Mouse (Mus musculus) liver, adult (tissue): ENCODE data around the gene Egln3.
A peak's percentile ranks its signal among the peaks of the same experiment; 100 is the strongest.

ENCODE experiments used
- GATA4 ChIP-seq: IDR thresholded peaks from 2 replicates; pipeline ENCODE4 v1.6.1; 2014; ENCODE audit warnings: mild to moderate bottlenecking, low read length; ENCODE audit not compliant: insufficient replicate concordance

Egln3 gene

DNA sequence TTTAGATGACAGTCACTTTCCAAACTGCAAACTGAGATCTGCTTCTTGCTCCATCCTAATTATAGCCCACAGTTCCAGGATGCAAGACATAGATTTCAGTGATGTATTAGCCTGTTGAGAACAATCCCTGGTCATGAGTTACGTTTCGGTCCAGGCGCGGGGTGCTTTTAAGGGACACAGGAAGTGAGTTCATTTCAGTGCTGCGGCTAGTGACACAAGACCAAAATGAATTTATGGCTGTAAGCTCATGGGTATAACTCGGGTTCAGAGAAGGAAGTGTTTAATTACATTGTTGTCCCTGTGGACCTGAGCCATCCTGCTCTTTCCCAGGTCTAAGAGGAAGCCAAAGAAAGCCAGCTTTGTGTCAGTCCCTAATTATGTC, 5.5 kb upstream of the Egln3 start:
- TF ChIP-seq GATA4, result no peak

DNA sequence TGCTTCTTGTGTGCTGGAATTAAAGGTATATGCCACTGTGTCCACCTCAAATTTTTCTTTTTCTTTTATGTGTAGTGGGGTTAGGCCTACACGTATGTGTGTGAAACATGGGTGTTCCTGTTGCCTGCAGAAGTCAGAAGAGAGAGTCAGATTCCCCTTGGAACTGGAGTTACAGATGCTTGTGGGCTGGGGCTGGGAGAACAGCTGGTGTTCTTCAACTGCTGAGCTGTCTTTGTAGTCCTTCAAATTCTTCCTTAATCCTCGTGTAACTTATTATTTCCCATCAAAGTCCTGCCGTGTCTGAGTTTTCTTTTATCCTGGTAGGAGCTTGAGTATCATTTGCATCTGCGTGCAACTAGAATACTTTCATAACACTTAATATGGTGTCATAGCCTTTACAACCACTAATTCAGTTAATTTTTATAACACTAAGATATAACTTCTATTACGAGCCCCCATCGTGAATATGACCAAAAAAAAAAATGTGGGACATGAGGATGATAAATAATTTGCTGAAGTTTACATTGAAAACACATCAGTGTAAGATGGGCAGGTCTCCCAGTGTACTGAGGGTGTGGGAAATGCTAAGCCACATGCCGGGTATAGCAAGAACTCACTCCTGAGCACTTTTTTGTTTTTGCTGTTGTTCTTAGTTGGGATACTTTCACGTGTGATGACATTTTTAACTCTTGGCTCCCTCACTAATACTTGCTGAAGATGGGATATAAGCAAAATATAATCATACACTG, 4.9 kb upstream of the Egln3 start:
- TF ChIP-seq GATA4, result no peak

DNA sequence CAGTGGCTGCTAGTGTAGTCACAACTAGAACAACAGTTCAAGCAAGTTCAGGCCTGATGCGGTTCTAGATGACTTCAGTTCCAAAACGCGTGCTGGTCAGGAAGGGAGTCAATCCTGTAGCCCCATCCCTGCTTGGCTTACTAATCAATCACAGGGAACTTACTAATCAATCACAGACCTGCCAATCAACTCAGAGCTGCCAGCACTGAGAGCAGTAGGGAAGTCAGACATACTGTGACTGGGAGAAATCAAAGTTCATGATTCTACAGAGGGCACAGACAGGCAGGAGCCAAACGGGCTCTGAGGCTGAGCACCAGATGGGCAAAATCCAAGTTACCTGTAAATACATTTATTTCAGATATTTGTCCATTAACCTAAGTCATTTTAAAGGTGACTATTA, 2.1 kb upstream of the Egln3 start:
- no peak for TF ChIP-seq GATA4

DNA sequence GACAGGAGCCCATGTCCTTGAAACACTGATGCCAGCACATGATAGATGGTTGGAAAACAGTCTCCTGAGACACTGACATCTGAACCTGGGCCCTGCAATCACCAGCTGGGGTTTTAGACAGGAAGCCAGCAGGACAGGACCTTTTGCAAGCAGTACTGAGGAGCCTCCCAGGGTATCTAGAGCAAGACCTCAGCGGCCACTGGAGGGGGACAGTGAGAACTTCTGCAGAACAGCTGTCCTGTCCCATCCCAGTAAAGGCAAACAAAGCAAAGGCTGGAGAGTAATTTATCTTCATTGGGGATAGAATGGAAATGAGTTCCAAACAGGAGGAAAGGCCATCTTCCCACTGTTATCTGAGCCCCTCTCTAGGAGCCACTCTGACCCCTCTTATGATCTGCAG, 1.5 kb upstream of the Egln3 start:
- no peak for TF ChIP-seq GATA4

DNA sequence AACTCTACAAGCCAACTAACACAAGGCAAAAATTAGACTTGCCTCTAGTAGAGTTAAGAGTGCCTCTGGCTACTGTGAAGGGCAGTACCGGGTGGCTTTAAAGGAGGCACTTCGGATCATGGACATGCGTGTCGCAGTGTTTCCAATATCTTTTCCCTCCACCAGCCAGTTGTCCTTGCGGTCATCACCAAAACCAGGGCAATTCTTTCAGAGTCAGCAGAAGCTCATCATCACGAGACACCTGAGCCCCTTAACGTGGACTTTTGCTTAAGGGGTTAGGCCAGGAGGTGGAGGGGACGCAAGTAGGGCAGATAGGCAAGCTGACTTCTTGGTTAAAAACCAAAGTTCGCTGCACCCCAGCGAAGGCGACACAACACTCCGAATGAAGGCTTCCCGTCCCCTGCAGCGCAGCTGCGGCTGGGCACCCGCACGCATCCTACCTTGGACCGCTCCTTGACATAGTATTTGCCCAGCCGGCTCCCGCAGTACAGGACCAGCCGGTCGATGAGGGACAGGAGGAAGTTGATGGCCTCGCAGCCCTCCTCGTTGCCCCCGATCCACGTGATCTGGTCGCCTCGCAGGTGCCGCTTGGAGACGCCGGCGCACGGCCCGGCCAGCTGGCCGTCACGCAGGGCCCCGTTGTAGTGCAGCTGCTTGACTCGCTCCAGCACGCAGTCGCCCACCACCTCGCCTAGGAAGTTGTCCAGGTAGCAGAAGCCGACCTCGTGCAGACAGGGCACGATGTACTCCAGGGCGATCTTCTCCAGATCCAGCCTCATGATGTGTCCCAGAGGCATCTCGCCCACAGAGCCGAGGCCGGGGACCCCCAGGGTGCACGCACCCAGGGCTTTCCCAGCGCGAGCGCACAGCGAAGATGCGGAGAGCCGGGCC, 650 bp downstream of the Egln3 start:
- TF ChIP-seq GATA4, result no peak

DNA sequence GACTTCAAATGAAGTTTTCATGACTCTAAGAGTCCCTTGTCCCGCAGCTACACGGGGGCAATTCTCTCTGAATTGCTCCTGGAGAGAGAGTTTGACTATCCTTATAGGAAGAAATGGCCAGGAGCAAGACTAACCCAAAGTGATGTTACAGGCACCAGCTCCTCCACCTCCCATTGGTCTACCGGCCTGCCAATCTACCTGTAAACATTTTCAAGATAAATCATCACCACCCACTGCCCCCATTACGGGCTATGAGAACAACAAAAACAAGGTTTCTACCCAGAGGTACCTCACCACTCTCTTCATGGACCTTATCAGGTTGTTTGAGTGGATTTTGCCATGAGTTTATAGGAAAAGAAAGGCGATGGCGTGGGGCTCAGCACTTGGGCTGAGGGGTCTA, 1.4 kb downstream of the Egln3 start:
- TF ChIP-seq GATA4, result no peak

DNA sequence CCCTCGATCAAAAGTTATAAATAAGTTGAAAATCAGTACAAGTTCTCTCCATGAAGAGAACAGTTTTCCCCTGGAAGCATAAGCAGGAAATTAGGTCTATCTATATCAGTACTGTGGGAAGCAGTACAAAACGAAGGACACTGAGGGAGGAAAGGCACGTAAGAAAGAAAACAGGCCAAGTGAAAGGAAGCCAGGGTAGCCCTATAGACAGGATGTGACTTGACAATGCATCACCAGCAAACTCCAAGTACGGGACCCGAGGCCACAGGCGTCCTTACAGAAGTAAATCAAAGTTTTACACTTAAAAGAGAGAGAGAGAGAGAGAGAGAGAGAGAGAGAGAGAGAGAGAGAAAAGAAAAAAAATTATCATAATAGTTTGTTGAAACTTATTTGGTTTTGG, 2.8 kb downstream of the Egln3 start:
- TF ChIP-seq GATA4, result no peak

DNA sequence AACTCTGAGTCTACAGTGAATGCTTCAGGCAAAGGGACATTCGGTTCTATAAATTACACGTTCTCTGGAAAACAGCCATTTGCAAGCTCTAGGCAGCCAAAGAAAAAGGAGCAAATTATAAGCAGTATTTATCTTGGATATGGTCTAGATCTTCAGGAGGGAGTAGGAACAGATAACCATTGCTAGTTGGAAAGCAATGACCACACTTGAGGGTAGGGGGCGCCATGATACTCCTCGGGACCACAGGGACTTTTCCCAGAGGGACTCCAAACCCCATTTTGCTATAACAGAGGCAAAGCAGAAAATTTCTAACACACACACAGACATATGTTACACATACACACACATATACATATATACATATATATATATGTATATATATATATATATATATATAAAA, 3.5 kb downstream of the Egln3 start:
- no peak for TF ChIP-seq GATA4

DNA sequence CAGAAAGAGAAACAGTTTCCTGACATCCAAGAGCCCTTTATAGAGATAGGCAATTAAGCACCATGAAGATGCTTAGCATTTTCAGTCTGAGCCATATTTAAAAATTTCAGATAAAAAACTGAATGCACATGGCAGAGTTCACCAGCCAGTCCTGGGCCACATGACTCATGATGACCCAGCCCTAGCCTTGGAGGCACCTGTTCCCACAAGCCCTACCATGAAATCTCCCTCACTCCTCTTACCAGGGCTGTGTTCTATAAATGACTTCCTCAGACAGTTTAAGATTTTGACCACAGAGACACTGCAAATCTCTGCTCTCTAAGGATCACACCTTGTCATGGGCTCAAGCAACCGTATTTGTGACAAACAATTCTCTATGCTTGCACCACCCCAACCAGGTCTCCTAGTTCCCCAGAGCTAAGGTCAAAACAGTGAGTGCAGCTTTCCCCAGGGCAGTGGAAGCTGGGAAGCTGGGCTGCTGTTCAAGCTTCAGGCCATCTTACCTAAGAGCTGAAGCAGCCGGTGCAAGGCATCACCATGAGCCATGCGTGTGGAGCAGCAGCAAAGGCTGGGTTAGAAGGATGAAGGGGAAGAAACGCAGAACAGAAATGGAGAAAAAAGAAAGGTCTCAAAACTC, 5.3 kb downstream of the Egln3 start:
- TF ChIP-seq GATA4, result no peak

DNA sequence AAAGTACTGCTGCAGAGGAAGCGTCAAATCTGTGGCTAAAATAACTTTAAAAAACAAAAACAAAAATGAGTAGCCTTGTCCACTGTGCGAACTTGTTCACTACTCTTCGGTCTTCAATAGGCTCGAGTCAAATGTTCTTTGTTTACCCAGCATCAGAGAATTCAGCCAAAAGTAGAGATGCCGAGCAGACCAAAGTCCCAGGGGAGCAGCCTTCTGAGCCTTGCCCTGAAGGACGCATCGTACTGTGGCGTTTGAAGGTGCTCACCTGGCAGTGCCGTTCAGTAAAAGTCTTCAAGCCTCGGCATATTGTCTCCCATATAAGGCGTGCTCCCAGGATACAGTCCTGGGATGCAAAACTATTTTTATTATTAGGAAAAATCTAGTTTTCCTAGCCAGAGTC, 5.8 kb downstream of the Egln3 start:
- TF ChIP-seq GATA4, result no peak

DNA sequence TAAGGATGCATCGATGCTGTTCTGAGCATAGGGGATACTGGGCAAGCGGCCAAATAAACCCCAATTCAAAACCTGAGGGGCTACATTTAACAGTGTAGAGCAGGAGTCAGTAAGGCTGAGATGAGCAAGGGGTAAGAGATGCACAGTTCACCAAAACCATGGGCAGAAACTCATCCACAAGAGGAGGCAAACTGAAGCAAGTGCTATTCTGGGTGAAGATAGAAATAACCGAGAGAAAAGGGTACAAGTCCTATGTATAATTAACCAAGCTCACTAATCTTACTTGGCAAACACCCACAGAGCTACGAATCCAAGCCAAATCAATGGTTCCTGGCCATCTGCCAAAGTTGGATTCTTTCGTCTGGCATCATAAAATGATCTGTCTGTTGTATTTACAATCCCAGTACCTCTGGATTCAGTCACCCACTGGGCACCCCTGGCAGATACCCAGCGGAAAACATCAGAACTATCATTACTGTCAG, 6.3 kb downstream of the Egln3 start:
- 0 out of 2 replicates have a peak, but pooled peaks have one; percentile 39 for TF ChIP-seq GATA4

DNA sequence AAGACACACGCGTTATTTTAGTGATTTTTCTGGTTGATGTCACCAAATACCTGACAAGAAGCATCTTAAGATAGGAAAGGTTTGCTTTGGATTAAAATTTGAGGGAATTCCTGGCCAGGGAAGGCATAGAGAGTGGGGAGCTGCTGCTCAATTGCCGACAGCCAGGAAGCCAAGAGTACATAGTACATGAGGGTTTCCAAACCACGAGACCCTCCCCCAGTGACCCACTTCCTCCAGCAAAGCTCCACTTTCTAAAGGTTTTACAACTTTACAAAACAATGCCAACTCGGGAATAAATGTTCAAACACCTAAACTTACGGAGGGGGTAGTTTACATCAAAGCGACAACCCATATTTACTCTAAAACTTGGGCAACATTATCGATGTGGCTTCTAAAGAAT, 6.8 kb downstream of the Egln3 start:
- no peak for TF ChIP-seq GATA4

DNA sequence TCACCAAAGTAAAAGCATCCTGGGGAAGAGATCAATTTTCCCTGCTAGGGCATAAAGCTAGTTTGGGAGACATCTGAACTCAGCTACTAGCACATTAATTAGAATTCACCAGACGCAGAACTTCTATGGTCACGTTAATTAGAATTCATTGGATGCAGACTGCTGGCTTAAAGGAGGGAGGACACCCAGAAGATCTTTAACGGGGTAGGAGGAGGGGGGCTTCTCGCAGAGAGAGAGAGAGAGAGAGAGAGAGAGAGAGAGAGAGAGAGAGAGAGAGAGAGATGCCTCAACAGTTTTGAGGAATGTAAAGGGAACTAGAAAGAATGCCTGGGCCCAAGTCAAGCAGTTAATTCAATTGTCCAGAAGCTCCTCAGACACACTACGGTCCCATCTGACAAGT, 9.5 kb downstream of the Egln3 start:
- TF ChIP-seq GATA4, result no peak

DNA sequence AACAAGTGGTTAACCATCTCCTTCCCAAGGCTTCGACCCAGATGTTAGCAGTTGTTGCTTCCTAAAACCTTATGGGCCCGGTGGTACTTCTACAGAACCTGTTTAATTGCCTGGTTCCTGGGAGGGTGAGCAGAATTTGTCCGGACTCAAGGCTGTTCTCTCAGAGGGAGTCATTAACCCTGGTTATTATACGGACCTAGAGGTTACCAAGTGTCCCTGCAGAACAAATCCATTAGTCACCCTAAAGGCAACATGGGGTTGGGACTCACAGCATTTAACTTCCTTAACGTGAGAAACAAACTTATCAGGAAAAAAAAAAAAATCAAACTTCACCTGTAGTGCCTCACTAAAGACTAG, 11.4 kb downstream of the Egln3 start:
- TF ChIP-seq GATA4, result no peak

DNA sequence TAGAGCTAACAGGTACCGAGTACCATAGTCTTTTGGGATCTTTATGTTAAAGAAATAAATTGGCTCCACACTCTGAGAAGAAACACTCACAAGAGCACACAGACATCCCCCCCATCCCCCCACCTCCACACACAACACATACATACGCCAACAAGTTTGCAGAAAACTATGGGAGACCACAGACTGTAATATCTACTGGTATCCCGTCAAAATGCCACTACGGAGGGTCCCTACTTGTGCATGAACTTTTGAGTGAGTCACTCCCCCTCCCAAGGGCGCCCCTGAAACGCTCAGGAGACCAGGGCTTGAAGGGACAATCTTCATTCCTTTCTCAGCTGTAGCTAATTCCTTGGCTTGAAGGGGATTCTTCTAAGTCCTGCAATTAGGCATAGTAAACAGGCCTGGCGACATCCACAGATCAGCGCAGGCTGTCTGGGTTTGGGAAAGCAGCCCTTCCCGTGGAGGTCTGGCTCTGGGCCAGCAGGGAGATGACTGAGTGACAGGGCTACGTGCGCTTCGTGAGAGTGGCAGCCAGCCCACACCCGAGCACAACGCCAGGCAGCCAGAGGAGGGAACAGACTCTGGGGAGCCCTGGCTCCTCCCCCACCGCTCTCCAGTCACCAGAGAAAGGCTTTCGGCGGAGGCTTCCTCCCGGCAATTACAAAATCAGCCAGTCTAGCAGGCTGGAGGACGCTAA, 11.9 kb downstream of the Egln3 start:
- no peak for TF ChIP-seq GATA4

DNA sequence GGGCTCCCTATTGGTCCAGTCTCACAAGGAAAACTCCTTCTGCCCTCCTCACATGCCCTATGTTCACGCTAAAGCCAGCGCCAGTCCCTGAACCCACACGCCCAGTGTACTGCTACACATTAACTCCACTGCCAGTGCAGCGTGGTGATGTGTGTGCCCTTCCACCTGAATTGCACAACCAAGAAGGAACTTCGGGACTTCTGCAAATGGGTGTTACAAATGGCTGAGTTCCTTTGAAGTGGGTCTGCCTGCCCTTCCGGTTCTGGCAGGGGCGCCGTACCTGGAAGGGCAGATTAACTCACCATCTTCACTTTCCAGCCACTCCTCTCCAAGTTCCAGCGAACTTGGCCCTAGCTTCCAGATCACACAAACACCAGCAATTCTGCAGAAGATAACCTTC, 12.5 kb downstream of the Egln3 start:
- no peak for TF ChIP-seq GATA4
